Mouse (Mus musculus) midbrain, embryonic 15.5 days (tissue): ENCODE results near the gene Ncf4. TPM values are rescaled to one million over a fixed set of nuclear protein-coding genes. Genes with fewer than 3 reads are reported as not detected.

Source experiments
- ATAC-seq: fragments of 200-750 bp; cut with Nextera tagmentation; replicated peaks from 2 replicates; pipeline ENCODE4 v1.8.0; 2017; ENCODE audit warnings: moderate TSS enrichment
- H3K27ac ChIP-seq: fragments of 300-500 bp; sonication (generic); 2 replicates; pipeline ENCODE4 v1.5.1; 2015; ENCODE audit warnings: mild to moderate bottlenecking, inconsistent platforms
- H3K27me3 ChIP-seq: fragments of 300-500 bp; sonication (generic); replicated peaks from 2 replicates; pipeline ENCODE4 v1.6.1; 2015; ENCODE audit warnings: inconsistent platforms
- H3K36me3 ChIP-seq: fragments of 300-500 bp; sonication (generic); replicated peaks from 2 replicates; pipeline ENCODE4 v1.6.1; 2015; ENCODE audit warnings: inconsistent platforms
- H3K4me1 ChIP-seq: fragments of 300-500 bp; sonication (generic); 2 replicates; pipeline ENCODE4 v1.6.1; 2015; ENCODE audit warnings: inconsistent platforms
- H3K4me2 ChIP-seq: fragments of 300-500 bp; sonication (generic); 2 replicates; pipeline ENCODE4 v1.6.1; 2015; ENCODE audit warnings: inconsistent platforms, mild to moderate bottlenecking, moderate library complexity
- H3K4me3 ChIP-seq: fragments of 300-500 bp; sonication (generic); 2 replicates; pipeline ENCODE4 v1.5.1; 2015; ENCODE audit warnings: mild to moderate bottlenecking, inconsistent platforms
- H3K9ac ChIP-seq: fragments of 300-500 bp; sonication (generic); 2 replicates; pipeline ENCODE4 v1.6.1; 2015; ENCODE audit warnings: mild to moderate bottlenecking, inconsistent platforms
- H3K9me3 ChIP-seq: fragments of 300-500 bp; sonication (generic); 2 replicates; pipeline ENCODE4 v1.6.1; 2016; ENCODE audit warnings: inconsistent platforms
- WGBS: fragments of 180-500 bp; shearing (Covaris S2); methylation state at CpG from one replicate; pipeline ENCODE4 v1.1.7; 2015; ENCODE audit warnings: mixed read lengths; 5-methylcytosine and 5-hydroxymethylcytosine counted together
- polyA plus RNA-seq: library from polyadenylated mRNA; unstranded; fragments of >200 nt; fragmentation: Nextera tagmentation; extraction: Ambion mirVana; gene quantifications from 2 replicates; pipeline ENCODE4 v1.2.1, GENCODE M21; 2015

The Ncf4 gene
- polyA plus RNA-seq: 1.4 and 1.5 TPM in 2 replicates

DNA sequence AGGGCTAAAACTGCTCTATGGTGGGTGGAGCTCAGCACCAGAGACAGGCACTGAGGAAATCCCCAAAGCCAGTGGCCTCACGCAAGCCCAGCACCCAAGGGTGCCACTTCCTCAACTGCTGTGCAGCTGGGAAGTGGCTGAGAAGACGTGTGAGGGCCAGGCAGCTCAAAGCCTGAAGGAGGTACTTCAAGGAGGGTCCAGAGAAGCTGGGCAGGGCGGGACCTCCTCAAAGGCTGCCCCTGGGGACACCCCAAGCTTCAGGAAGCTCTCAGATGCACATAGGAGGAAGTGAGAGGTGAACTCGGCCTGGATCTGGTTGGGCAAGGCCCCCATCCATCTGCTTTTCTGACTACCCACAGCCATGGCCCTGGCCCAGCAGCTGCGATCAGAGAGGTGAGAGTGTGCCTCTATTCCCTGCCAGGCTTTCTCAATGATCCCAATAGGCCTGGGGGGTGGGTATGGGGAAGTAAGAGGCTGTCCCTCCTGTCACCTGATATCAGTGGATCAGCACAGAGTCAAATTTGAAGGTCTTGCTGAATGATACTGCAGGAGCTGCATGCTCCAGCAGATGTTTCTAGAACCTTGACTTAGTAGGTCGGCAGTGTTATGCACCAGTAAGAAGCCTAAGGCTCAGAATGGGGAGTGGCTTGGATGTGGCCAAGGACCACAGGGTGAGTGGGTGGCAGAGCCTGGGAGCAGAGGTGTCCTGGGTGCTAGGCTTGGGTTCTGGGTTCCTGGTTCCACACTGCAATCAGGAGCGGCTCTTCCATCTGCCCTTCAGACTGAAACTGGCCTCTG is at the start of gene Ncf4:
Gene Ncf4, plus strand, starts transcription at position 107 of the 798 bp plus-strand sequence.
- H3K9me3 ChIP-seq: no peaks in the 10 kb centered on the region

DNA sequence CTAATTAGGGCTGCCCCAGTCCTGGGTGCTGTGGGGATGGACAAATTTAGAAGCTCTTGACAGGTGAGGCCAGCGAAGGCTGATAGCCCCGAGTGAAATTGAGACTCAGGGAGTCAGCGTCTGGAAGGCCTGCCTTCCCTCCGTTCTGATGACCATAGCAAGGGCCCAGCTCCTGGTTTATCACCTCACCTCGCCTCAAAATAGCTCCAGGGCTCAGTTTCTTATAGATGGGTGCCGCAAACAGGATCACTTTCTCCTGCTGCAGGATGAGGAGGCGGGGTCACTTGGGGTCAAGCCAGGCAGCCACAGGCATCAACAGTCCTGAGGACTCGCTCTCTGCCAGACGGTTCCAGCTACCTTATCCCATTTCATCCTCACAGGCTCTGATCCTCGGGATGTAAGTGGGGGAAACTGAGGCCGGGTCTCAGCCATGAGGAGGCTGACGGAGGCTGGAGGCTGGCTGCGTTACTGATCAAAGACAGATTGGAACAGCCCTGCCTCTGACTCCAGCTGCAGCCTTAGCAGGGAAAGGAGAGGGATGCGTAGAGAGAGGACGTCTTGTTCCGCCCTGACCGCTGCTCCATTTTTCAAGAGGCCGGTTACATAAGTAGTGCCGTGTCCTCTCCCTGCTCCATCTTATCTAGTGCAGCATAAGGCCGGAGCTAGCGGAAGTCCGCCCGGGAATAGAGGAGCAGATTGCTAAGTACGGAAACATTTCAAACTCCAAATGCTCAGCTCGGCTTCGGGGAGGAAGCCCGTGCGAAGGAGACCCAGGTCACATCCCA is 49.3 kb upstream of the Ncf4 start:
- no peak overlapping the region for H3K4me2 ChIP-seq
- no peak overlapping the region for H3K9ac ChIP-seq
- H3K4me3 ChIP-seq: no peak overlapping the region
- H3K4me1 ChIP-seq: no peaks in the 10 kb centered on the region
- no peaks in the 10 kb centered on the region for H3K36me3 ChIP-seq
- no peaks in the 10 kb centered on the region for H3K9me3 ChIP-seq
- 81% methylated on average over 28 of the region's 28 CpGs for WGBS
- H3K27me3 ChIP-seq: no peaks in the 10 kb centered on the region
- no peak overlapping the region for H3K27ac ChIP-seq
- no peak for ATAC-seq

More for the DNA sequence above, at the start of gene Ncf4:
- Histone ChIP-seq H3K4me2 (no peak within 1 kb of the TSS), H3K27me3 (0 out of 2 replicates have a peak, but pooled peaks cover 4% of the 10 kb centered on the region), H3K27ac (no peak within 1 kb of the TSS), H3K36me3 (no peaks in the 10 kb centered on the region), H3K4me1 (no peaks in the 10 kb centered on the region), H3K4me3 (no peak within 1 kb of the TSS), H3K9ac (no peak within 1 kb of the TSS)
- WGBS: 74% methylated on average over 7 of the region's 7 CpGs
- ATAC-seq: no peak

DNA sequence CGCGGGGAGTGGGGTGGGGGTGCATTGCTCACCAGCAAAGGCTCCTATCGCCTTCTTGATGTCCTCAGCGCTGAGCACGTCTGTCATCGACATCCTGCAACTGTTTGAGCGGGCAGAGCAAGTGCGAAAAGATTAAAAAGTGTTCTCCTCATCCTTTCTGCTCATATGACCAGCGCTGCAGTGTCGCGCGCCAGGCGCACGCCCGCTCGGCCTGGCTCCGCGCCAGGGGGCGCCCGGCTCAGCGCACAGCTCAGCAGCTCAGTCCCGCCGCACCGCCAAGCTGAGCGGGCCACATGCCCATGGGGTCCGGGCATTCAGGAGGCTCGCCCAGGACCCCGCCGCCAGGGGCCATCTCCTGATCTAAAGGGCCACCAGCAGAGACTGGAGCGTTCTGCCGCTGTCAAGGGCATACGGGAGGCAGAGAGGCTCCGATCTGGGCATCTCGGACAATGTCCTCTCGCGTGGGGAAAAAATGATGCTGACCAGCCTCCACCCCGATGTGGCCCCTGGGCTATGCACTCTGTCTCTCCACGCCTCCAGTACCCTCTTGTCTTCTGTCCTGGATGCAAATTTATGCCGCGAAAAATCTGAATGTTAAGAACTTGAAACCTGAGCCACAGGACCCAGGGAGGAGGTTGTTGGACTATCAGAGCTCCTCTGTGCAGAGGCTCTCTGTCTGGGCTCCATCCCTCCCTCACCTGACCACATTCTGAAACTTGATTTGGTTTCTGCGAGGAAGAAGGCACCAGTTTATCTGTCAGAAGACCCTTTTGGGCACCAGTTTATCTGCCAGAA is 40.4 kb upstream of the Ncf4 start:
- Histone ChIP-seq H3K36me3 (no peaks in the 10 kb centered on the region), H3K4me2 (peak overlapping the region; percentile 69), H3K27me3 (peaks cover 36% of the 10 kb centered on the region), H3K9ac (peak overlapping the region; percentile 36), H3K9me3 (no peaks in the 10 kb centered on the region; the same call in 1 of the 2 replicates), H3K4me1 (peaks cover 10% of the 10 kb centered on the region), H3K27ac (no peak overlapping the region), H3K4me3 (peak overlapping the region; percentile 41)
- ATAC-seq: peak; percentile 73; the same call in 1 of the 2 replicates
- WGBS: under 1% methylated on average over 41 of the region's 41 CpGs

DNA sequence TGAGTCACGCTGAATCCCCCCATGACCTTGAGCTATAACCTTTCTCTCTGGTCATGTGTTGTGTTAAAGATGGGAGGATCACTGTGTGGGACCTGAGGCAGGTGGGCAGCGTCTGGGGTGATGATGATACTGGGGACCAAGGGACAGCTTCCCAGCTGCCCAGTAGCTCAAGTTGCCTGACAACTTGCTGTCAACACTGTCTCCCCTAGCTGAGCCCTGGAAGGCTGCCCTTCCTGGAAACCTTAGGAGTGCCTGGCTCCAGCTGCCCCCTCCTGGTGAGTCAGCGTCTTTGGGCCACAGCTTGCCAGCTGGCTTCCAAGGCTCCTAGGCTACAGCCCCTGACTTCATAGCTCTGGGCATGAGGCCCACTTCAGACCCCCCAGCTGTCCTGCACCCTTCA is 39.4 kb upstream of the Ncf4 start:
- Histone ChIP-seq H3K4me1 (peaks cover 10% of the 10 kb centered on the region), H3K9ac (no peak overlapping the region), H3K9me3 (no peaks in the 10 kb centered on the region; the same call in 1 of the 2 replicates), H3K4me2 (no peak overlapping the region), H3K36me3 (no peaks in the 10 kb centered on the region), H3K27ac (no peak overlapping the region), H3K27me3 (peaks cover 36% of the 10 kb centered on the region), H3K4me3 (no peak overlapping the region)
- WGBS: 39% methylated on average over 3 of the region's 3 CpGs
- ATAC-seq: no peak

DNA sequence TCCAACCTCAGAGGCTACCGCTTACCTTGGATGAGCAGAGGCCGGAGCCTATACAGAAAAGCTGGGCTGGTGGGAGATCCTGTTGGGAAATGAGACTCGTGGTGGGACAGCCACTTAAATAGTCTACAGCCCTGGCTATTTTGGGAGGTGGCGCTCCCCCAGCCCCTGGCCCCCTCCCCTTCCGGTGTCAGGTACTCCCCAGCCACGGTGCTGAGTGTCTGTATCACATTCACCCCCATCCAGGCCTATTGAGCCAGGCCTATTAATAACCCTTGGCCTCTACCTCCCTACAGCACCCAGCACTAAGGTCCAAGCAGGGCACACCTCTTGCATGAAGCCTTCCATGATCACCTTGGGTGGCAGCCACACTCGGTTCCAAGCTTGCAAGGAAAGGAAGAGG is 38.3 kb upstream of the Ncf4 start, which contains the start of gene Pvalb:
Gene Pvalb, minus strand, starts transcription at position 89 of the 400 bp plus-strand sequence.
- Histone ChIP-seq H3K27me3 (peaks cover 36% of the 10 kb centered on the region), H3K9ac (no peak within 1 kb of the TSS), H3K4me2 (no peak within 1 kb of the TSS), H3K27ac (no peak within 1 kb of the TSS), H3K4me3 (no peak within 1 kb of the TSS), H3K36me3 (no peaks in the 10 kb centered on the region), H3K4me1 (peaks cover 10% of the 10 kb centered on the region), H3K9me3 (no peaks in the 10 kb centered on the region; the same call in 1 of the 2 replicates)
- 90% methylated on average over 7 of the region's 7 CpGs for WGBS
- no peak for ATAC-seq

DNA sequence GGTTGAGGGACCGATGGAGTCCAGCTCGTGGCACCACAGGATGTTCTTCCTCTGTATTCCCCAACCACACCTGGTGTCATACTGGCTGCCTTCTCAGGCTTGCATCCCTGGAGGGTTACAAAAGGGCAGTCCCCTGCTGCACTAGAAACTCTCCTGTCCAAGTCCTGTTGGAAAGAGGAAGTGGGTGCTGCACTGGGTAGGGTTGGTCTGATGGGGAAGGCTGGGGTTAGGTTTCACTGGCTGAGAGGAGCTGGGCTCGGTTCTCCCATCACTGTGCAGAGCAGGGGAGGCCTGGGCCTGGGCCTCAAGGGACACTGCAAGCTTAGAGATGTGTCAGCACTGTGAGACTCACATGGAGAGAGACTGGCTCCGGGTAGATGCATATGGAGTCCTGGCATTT is 34.4 kb upstream of the Ncf4 start:
- 82% methylated on average over 4 of the region's 4 CpGs for WGBS
- no peak overlapping the region for H3K27ac ChIP-seq
- no peaks in the 10 kb centered on the region; the same call in 1 of the 2 replicates for H3K9me3 ChIP-seq
- no peaks in the 10 kb centered on the region for H3K36me3 ChIP-seq
- no peak overlapping the region for H3K9ac ChIP-seq
- no peak for ATAC-seq
- no peaks in the 10 kb centered on the region for H3K4me1 ChIP-seq
- H3K4me2 ChIP-seq: no peak overlapping the region
- no peak overlapping the region for H3K4me3 ChIP-seq
- H3K27me3 ChIP-seq: peaks cover 11% of the 10 kb centered on the region; the same call in 1 of the 2 replicates

DNA sequence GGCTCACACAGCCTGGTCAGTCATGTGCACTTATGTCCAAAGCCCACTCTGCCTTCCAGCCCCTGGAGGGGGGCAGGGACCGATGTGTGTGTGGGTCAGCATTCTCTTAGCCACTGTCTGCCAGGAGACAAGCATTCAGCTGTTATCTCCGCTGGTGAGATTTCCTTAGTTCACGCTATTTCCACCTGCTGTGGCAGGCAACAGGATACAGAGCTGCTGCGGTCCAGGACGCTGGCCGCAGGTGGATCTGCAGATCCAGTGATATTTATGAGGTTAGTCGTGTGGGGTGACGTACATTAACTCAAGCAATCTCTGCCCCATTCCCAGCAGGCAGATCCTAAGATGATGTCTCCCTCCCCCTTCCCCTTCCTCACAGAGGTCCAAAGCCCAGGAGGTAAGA is 33.2 kb upstream of the Ncf4 start:
- no peaks in the 10 kb centered on the region; the same call in 1 of the 2 replicates for H3K9me3 ChIP-seq
- 80% methylated on average over 8 of the region's 8 CpGs for WGBS
- H3K27me3 ChIP-seq: 0 out of 2 replicates have a peak, but pooled peaks cover under 1% of the 10 kb centered on the region
- no peaks in the 10 kb centered on the region for H3K36me3 ChIP-seq
- H3K4me1 ChIP-seq: no peaks in the 10 kb centered on the region
- no peak overlapping the region for H3K4me3 ChIP-seq
- no peak overlapping the region for H3K4me2 ChIP-seq
- H3K9ac ChIP-seq: no peak overlapping the region
- no peak overlapping the region for H3K27ac ChIP-seq
- ATAC-seq: no peak

DNA sequence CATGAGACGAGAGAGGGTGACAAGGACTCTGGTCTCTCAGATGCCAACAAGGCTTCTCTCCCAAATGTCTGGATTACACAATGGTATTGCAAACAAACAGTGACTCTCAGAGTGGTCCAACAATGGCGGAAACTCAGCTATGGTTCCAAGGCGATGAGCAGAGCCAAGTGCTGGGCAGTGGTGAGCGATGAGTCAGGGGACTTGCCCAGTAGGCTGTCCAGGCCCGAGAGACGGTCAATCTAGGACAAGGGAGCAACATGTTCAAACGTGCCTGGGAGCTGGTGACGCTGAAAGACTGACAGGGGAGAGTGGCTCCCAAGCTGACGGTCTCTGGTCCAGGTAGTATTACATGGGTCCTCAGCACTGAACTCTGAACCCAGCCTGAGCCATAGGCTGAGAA is 29.3 kb upstream of the Ncf4 start:
- Histone ChIP-seq H3K36me3 (no peaks in the 10 kb centered on the region), H3K9me3 (no peaks in the 10 kb centered on the region), H3K9ac (no peak overlapping the region), H3K27me3 (no peaks in the 10 kb centered on the region), H3K27ac (no peak overlapping the region), H3K4me2 (no peak overlapping the region), H3K4me1 (no peaks in the 10 kb centered on the region), H3K4me3 (no peak overlapping the region)
- no peak for ATAC-seq
- WGBS: 87% methylated on average over 9 of the region's 9 CpGs

DNA sequence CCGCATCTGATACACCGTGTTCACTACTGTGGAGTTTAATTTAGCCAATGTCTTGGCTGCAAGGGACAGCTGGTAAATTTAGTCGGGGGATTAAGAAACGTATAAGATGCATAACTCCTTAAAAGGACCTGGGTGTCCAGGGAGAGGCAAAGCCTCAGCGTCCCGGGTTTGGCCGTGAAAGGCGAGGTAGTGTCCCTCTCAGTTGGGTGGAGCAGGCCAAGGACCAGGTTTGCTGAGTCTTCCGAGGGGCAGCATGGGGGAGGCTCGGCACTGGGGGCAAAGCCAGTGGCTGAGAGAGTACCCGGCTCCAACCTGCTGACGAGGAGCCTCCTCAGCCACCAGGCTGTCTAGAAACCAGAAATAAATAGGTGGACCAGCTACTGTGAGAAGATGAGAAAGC is 16.8 kb upstream of the Ncf4 start:
- no peak overlapping the region for H3K4me3 ChIP-seq
- H3K27me3 ChIP-seq: no peaks in the 10 kb centered on the region
- no peaks in the 10 kb centered on the region for H3K9me3 ChIP-seq
- WGBS: 86% methylated on average over 12 of the region's 12 CpGs
- peaks cover 3% of the 10 kb centered on the region; the same call in 1 of the 2 replicates for H3K4me1 ChIP-seq
- ATAC-seq: no peak
- no peak overlapping the region for H3K9ac ChIP-seq
- H3K27ac ChIP-seq: no peak overlapping the region
- H3K4me2 ChIP-seq: no peak overlapping the region
- no peaks in the 10 kb centered on the region for H3K36me3 ChIP-seq

DNA sequence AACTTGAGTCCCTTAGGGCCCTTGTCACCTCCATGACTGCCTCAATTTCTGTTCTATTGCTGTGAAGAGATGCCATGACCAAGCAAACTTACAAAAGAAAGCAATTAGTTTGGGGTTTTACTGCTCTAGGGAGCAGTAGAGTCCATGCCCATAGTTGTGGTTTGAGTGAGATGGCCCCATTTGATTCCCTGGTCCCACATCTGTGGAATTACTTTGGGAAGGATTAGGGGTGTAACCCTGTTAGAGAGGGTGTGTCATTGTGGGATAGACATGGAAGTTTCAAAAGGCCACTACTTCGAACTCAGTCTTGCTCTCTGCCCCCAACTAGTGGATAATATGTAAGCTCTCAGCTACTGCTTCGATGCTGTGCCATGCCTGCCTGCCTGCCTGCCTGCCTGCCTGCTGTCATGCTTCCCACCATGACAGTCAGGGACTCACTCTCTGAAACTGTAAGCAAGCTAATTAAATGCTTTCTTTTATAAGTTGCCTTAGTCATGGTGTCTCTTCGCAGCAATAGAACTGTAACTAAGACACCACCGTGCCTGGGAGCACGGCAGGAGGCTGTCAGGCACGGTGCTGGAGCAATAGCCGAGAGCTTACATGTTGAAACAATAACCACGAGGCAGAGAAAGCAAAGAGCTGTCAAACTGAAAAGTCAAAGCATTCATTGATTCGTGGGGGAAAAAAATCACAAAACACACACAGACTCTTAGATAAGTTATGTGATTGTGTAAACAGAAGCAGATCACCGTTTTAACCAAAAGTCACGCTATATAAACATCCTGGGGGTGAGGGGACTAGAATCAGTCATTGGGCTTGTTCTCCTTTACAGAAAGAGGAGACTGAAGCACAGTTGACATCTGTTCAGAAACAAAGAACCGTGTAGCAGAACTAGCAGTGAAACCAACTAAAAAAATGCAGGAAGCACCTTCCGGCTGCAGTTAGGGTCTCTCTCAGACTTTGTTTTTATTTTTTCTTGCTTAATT is 13.0 kb upstream of the Ncf4 start:
- no peak overlapping the region for H3K9ac ChIP-seq
- no peaks in the 10 kb centered on the region for H3K9me3 ChIP-seq
- H3K36me3 ChIP-seq: no peaks in the 10 kb centered on the region
- peak overlapping the region; percentile 8; the same call in 1 of the 2 replicates for H3K4me2 ChIP-seq
- 25% methylated on average over 13 of the region's 13 CpGs for WGBS
- no peak overlapping the region for H3K4me3 ChIP-seq
- H3K27ac ChIP-seq: no peak overlapping the region
- peaks cover 3% of the 10 kb centered on the region; the same call in 1 of the 2 replicates for H3K4me1 ChIP-seq
- no peak for ATAC-seq
- H3K27me3 ChIP-seq: peaks cover 8% of the 10 kb centered on the region
